ENCODE assay signal across 27 mouse cellular contexts in genomic region chr12:118084806-118085205, GRCm38 (mm10).
"Had no signal": no experiment of that assay in that cellular context is flagged by ENCODE, and none has a peak within 500 bp of the region (broad histone marks: within the 10 kb centered on the region; RNA-seq: fewer than 3 reads in every experiment).

No protein-coding gene starts in this region.

- H3K4me3 ChIP-seq: limb, embryonic 10.5 days; limb, embryonic 12.5 days; limb, embryonic 13.5 days; limb, embryonic 15.5 days; liver, embryonic 12.5 days; liver, embryonic 13.5 days; liver, embryonic 15.5 days; lung, embryonic 15.5 days; megakaryocyte, embryonic 14.5 days; midbrain, embryonic 10.5 days; midbrain, embryonic 12.5 days; midbrain, embryonic 13.5 days; midbrain, embryonic 15.5 days; myocyte; neural tube, embryonic 12.5 days; neural tube, embryonic 13.5 days had no signal

- H3K4me2 ChIP-seq: limb, embryonic 12.5 days; limb, embryonic 13.5 days; limb, embryonic 15.5 days; liver, embryonic 11.5 days; liver, embryonic 12.5 days; liver, embryonic 13.5 days; liver, embryonic 15.5 days; lung, embryonic 14.5 days; lung, embryonic 15.5 days; midbrain, embryonic 11.5 days; midbrain, embryonic 12.5 days; midbrain, embryonic 13.5 days; midbrain, embryonic 15.5 days; neural tube, embryonic 12.5 days; neural tube, embryonic 13.5 days had no signal

- ATAC-seq: liver, embryonic 12.5 days; liver, postnatal 0 days; lung, postnatal 0 days; midbrain, embryonic 13.5 days; midbrain, embryonic 15.5 days; midbrain, embryonic 16.5 days had no signal

- DNase-seq: liver, embryonic 13.5 days; liver, postnatal 0 days; lung, adult 18-20 months; lung, adult 2 months; lung, postnatal 36 days had no signal

- H3K9ac ChIP-seq: limb, embryonic 12.5 days; limb, embryonic 13.5 days; limb, embryonic 15.5 days; liver, embryonic 12.5 days; liver, embryonic 13.5 days; liver, embryonic 14.5 days; liver, embryonic 15.5 days; liver, postnatal 0 days; lung, embryonic 14.5 days; lung, embryonic 15.5 days; midbrain, embryonic 12.5 days; midbrain, embryonic 13.5 days; midbrain, embryonic 15.5 days; neural tube, embryonic 12.5 days; neural tube, embryonic 13.5 days had no signal

- H3K9me3 ChIP-seq: limb, embryonic 10.5 days; limb, embryonic 12.5 days; limb, embryonic 13.5 days; limb, embryonic 15.5 days; liver, embryonic 12.5 days; liver, embryonic 13.5 days; liver, embryonic 15.5 days; lung, embryonic 15.5 days; megakaryocyte, embryonic 14.5 days; midbrain, embryonic 10.5 days; midbrain, embryonic 12.5 days; midbrain, embryonic 13.5 days; midbrain, embryonic 15.5 days; neural tube, embryonic 12.5 days; neural tube, embryonic 13.5 days had no signal

- H3K27ac ChIP-seq: limb, embryonic 10.5 days; limb, embryonic 12.5 days; limb, embryonic 13.5 days; limb, embryonic 15.5 days; liver, embryonic 12.5 days; liver, embryonic 13.5 days; liver, embryonic 14.5 days; liver, embryonic 15.5 days; lung, embryonic 15.5 days; macrophage; midbrain, embryonic 10.5 days; midbrain, embryonic 12.5 days; midbrain, embryonic 13.5 days; midbrain, embryonic 15.5 days; neural tube, embryonic 12.5 days; neural tube, embryonic 13.5 days had no signal

- H3K36me3 ChIP-seq: limb, embryonic 10.5 days; limb, embryonic 12.5 days; limb, embryonic 13.5 days; limb, embryonic 15.5 days; liver, embryonic 12.5 days; liver, embryonic 13.5 days; liver, embryonic 15.5 days; lung, embryonic 15.5 days; midbrain, embryonic 10.5 days; midbrain, embryonic 12.5 days; midbrain, embryonic 13.5 days; midbrain, embryonic 15.5 days; neural tube, embryonic 12.5 days; neural tube, embryonic 13.5 days had no signal

- H3K27me3 ChIP-seq: limb, embryonic 12.5 days; limb, embryonic 13.5 days; limb, embryonic 15.5 days; liver, embryonic 12.5 days; liver, embryonic 13.5 days; liver, embryonic 15.5 days; lung, embryonic 15.5 days; megakaryocyte, embryonic 14.5 days; midbrain, embryonic 12.5 days; midbrain, embryonic 13.5 days; midbrain, embryonic 15.5 days; neural tube, embryonic 12.5 days had no signal

- H3K4me1 ChIP-seq: limb, embryonic 10.5 days; limb, embryonic 12.5 days; limb, embryonic 13.5 days; limb, embryonic 15.5 days; liver, embryonic 12.5 days; liver, embryonic 13.5 days; liver, embryonic 15.5 days; midbrain, embryonic 10.5 days; midbrain, embryonic 12.5 days; midbrain, embryonic 13.5 days; midbrain, embryonic 15.5 days; neural tube, embryonic 12.5 days; neural tube, embryonic 13.5 days had no signal
